Mouse (Mus musculus) gastrocnemius, postnatal 4 days (tissue): ENCODE results near the gene Atg7. TPM values are rescaled to one million over a fixed set of nuclear protein-coding genes. Genes with fewer than 3 reads are reported as not detected.

Experiments
- DNase-seq, 2 experiments: peaks; one replicate each; pipeline ENCODE4 v3.0.0; 2021 to 2022; ENCODE audit warnings: low spot score in 2 of 2, mixed read lengths in 2 of 2
- total RNA-seq, 2 experiments: library from RNA; stranded (reverse); gene quantifications; 2 replicates each; pipeline ENCODE4 v1.2.3; 2021

Gene Atg7
- total RNA-seq, 2 experiments from 2014 or later: 12.4 to 15.8 TPM

GRCm38 (mm10) chr6:114896281-114896680 is 253.4 kb downstream of the Atg7 start:
- no peak for DNase-seq

GRCm38 (mm10) chr6:114898949-114899348 is 256.1 kb downstream of the Atg7 start:
- DNase-seq: no peak

GRCm38 (mm10) chr6:114899652-114900051 is 256.8 kb downstream of the Atg7 start:
- DNase-seq: no peak

GRCm38 (mm10) chr6:114900194-114900593 is 257.3 kb downstream of the Atg7 start:
- DNase-seq: no peak

- DNase-seq: no peak
Observed at GRCm38 (mm10) chr6:114901321-114901824, 258.5 kb downstream of the Atg7 start.

GRCm38 (mm10) chr6:114901921-114902320 is 259.0 kb downstream of the Atg7 start:
- DNase-seq: no peak

GRCm38 (mm10) chr6:114904233-114904632 is 261.3 kb downstream of the Atg7 start:
- no peak for DNase-seq

GRCm38 (mm10) chr6:114904818-114905217 is 261.9 kb downstream of the Atg7 start:
- no peak for DNase-seq

- DNase-seq: no peak
Observed at GRCm38 (mm10) chr6:114905253-114906028, 262.5 kb downstream of the Atg7 start.

GRCm38 (mm10) chr6:114906209-114906608 is 263.3 kb downstream of the Atg7 start:
- DNase-seq: no peak

- DNase-seq: no peak
Observed at GRCm38 (mm10) chr6:114907459-114907858, 264.6 kb downstream of the Atg7 start.

- DNase-seq: no peak
Observed at GRCm38 (mm10) chr6:114909801-114910200, 266.9 kb downstream of the Atg7 start.

Other genes with a start within 250 kb of the Atg7 start
- gene Hrh1, start 245.2 kb upstream of the Atg7 start, total RNA-seq: under 1 TPM; 0.73 to 0.93 TPM